Comparison of ENCODE assay signal across 20 mouse cellular contexts in genomic region chr8:105648929-105649328, GRCm38 (mm10). TPM values are rescaled to one million over a fixed set of nuclear protein-coding genes. Genes with fewer than 3 reads are reported as not detected.
"Had no signal": no experiment of that assay in that cellular context is flagged by ENCODE, and none has a peak within 500 bp of the region (broad histone marks: within the 10 kb centered on the region; RNA-seq: fewer than 3 reads in every experiment).

No protein-coding gene starts in this region.

- H3K27me3 ChIP-seq: lung, embryonic 15.5 days; megakaryocyte, embryonic 14.5 days; midbrain, embryonic 13.5 days; midbrain, embryonic 15.5 days; neural tube, embryonic 13.5 days; neural tube, embryonic 15.5 days; stomach, embryonic 15.5 days had no signal

- H3K4me1 ChIP-seq: lung, embryonic 15.5 days; midbrain, embryonic 13.5 days; midbrain, embryonic 15.5 days; neural tube, embryonic 13.5 days; stomach, embryonic 15.5 days had no signal

- H3K4me3 ChIP-seq: lung, embryonic 15.5 days; megakaryocyte, embryonic 14.5 days; midbrain, embryonic 13.5 days; midbrain, embryonic 15.5 days; myocyte; neural tube, embryonic 13.5 days; neural tube, embryonic 15.5 days; stomach, embryonic 15.5 days had no signal

- H3K9me3 ChIP-seq: lung, embryonic 15.5 days; megakaryocyte, embryonic 14.5 days; midbrain, embryonic 13.5 days; midbrain, embryonic 15.5 days; neural tube, embryonic 13.5 days; neural tube, embryonic 15.5 days; stomach, embryonic 15.5 days had no signal

- H3K9ac ChIP-seq: liver, postnatal 0 days; lung, embryonic 15.5 days; midbrain, embryonic 13.5 days; midbrain, embryonic 15.5 days; neural tube, embryonic 13.5 days; neural tube, embryonic 15.5 days; stomach, embryonic 15.5 days had no signal

- DNase-seq: liver, postnatal 0 days; lung, adult 2 months; lung, postnatal 14 days; lung, postnatal 36 days; right cerebral cortex, postnatal 14 days; thymus, adult 2 months; thymus, postnatal 25 days; thymus, postnatal 4 days had no signal

- H3K27ac ChIP-seq: lung, embryonic 15.5 days; macrophage; midbrain, embryonic 13.5 days; midbrain, embryonic 15.5 days; neural tube, embryonic 13.5 days; neural tube, embryonic 15.5 days; stomach, embryonic 15.5 days; stomach, postnatal 0 days had no signal

RNA-seq across cellular contexts. Expression of gene Agrp, which starts 11.7 kb away (rescaled TPM):
- total RNA-seq: megakaryocyte progenitor cell, adult 5-6 weeks had no signal
- polyA plus RNA-seq: liver, postnatal 0 days; macrophage; testis, adult 2 months had no signal

RNA-seq across cellular contexts. Expression of gene Carmil2, which starts 37.1 kb away (rescaled TPM):
- polyA plus RNA-seq: macrophage had no signal
